Mouse (Mus musculus) kidney, embryonic 15.5 days (tissue): ENCODE data around the gene Cdk15. TPM values are rescaled to one million over a fixed set of nuclear protein-coding genes. Genes with fewer than 3 reads are reported as not detected.

Experiments
- ATAC-seq: fragments of 200-750 bp; cut with Nextera tagmentation; replicated peaks from 2 replicates; pipeline ENCODE4 v1.8.0; 2017; ENCODE audit warnings: moderate TSS enrichment; ENCODE audit not compliant: low FRiP score
- H3K27ac ChIP-seq: fragments of 300-500 bp; sonication (generic); 2 replicates; pipeline ENCODE4 v1.5.1; 2015; ENCODE audit warnings: mild to moderate bottlenecking, inconsistent platforms
- H3K27me3 ChIP-seq: fragments of 300-500 bp; sonication (generic); 2 replicates; pipeline ENCODE4 v1.6.1; 2015; ENCODE audit warnings: inconsistent platforms
- H3K36me3 ChIP-seq: fragments of 300-500 bp; sonication (generic); 2 replicates; pipeline ENCODE4 v1.6.1; 2015; ENCODE audit warnings: inconsistent platforms
- H3K4me1 ChIP-seq: fragments of 300-500 bp; sonication (generic); 2 replicates; pipeline ENCODE4 v1.6.1; 2015; ENCODE audit warnings: inconsistent platforms
- H3K4me2 ChIP-seq: fragments of 300-500 bp; sonication (generic); 2 replicates; pipeline ENCODE4 v1.6.1; 2015; ENCODE audit warnings: moderate library complexity, mild to moderate bottlenecking, inconsistent platforms
- H3K4me3 ChIP-seq: fragments of 300-500 bp; sonication (generic); replicated peaks from 2 replicates; pipeline ENCODE4 v1.5.1; 2015; ENCODE audit warnings: mild to moderate bottlenecking, inconsistent platforms
- H3K9ac ChIP-seq: fragments of 300-500 bp; sonication (generic); 2 replicates; pipeline ENCODE4 v1.6.1; 2015; ENCODE audit warnings: mild to moderate bottlenecking, inconsistent platforms
- H3K9me3 ChIP-seq: fragments of 300-500 bp; sonication (generic); replicated peaks from 2 replicates; pipeline ENCODE4 v1.6.1; 2016; ENCODE audit warnings: inconsistent platforms
- WGBS: fragments of 180-500 bp; shearing (Covaris S2); methylation state at CpG from one replicate; pipeline ENCODE4 v1.1.7; 2015; ENCODE audit warnings: mixed read lengths; 5-methylcytosine and 5-hydroxymethylcytosine counted together
- polyA plus RNA-seq: library from polyadenylated mRNA; unstranded; fragments of >200 nt; fragmentation: Nextera tagmentation; extraction: Ambion mirVana; gene quantifications from 2 replicates; pipeline ENCODE4 v1.2.1, GENCODE M21; 2015

Cdk15 gene
- polyA plus RNA-seq, 1 experiment from 2014 or later = 0.74 TPM

- ATAC-seq = peak; percentile 55
- H3K4me3 ChIP-seq = peak overlapping the region; percentile 90
- WGBS = under 1% methylated on average over 19 of the region's 19 CpGs
- peaks cover 9% of the 10 kb centered on the region for H3K4me1 ChIP-seq
- peak overlapping the region; percentile 70 for H3K27ac ChIP-seq
- peak overlapping the region; percentile 53 for H3K9ac ChIP-seq
- no peaks in the 10 kb centered on the region for H3K9me3 ChIP-seq
- H3K36me3 ChIP-seq = no peaks in the 10 kb centered on the region
- peak overlapping the region; percentile 89 for H3K4me2 ChIP-seq
- H3K27me3 ChIP-seq = no peaks in the 10 kb centered on the region
These were observed 19.0 kb upstream of the Cdk15 start for GRCm38 (mm10) chr1:59237614-59238211.

- Histone ChIP-seq H3K27ac (no peak overlapping the region), H3K4me1 (0 out of 2 replicates have a peak, but pooled peaks cover 3% of the 10 kb centered on the region), H3K27me3 (no peaks in the 10 kb centered on the region), H3K4me2 (no peak overlapping the region), H3K36me3 (no peaks in the 10 kb centered on the region), H3K9me3 (no peaks in the 10 kb centered on the region), H3K4me3 (no peak overlapping the region), H3K9ac (no peak overlapping the region)
- WGBS = 64% methylated on average over 2 of the region's 2 CpGs
- no peak for ATAC-seq
These were observed 12.9 kb upstream of the Cdk15 start for GRCm38 (mm10) chr1:59243770-59244169.

GRCm38 (mm10) chr1:59247602-59248001 is 9.1 kb upstream of the Cdk15 start:
- no peak overlapping the region for H3K27ac ChIP-seq
- peak overlapping the region; percentile 22; the same call in 1 of the 2 replicates for H3K4me2 ChIP-seq
- 3% methylated on average over 9 of the region's 9 CpGs for WGBS
- H3K36me3 ChIP-seq = no peaks in the 10 kb centered on the region
- H3K27me3 ChIP-seq = no peaks in the 10 kb centered on the region
- no peaks in the 10 kb centered on the region for H3K9me3 ChIP-seq
- ATAC-seq = peak; percentile 56; the same call in 1 of the 2 replicates
- no peak overlapping the region for H3K9ac ChIP-seq
- no peak overlapping the region for H3K4me3 ChIP-seq
- 0 out of 2 replicates have a peak, but pooled peaks cover 5% of the 10 kb centered on the region for H3K4me1 ChIP-seq

GRCm38 (mm10) chr1:59252762-59253161 is 3.9 kb upstream of the Cdk15 start:
- no peak for ATAC-seq
- Histone ChIP-seq H3K4me2 (peak overlapping the region; percentile 60), H3K27me3 (no peaks in the 10 kb centered on the region), H3K9ac (no peak overlapping the region), H3K36me3 (no peaks in the 10 kb centered on the region), H3K27ac (no peak overlapping the region), H3K9me3 (no peaks in the 10 kb centered on the region), H3K4me3 (peak overlapping the region; percentile 30), H3K4me1 (peaks cover 26% of the 10 kb centered on the region)
- WGBS = 13% methylated on average over 7 of the region's 7 CpGs

- no peak overlapping the region for H3K9ac ChIP-seq
- peaks cover 27% of the 10 kb centered on the region for H3K4me1 ChIP-seq
- H3K9me3 ChIP-seq = no peaks in the 10 kb centered on the region
- H3K27ac ChIP-seq = no peak overlapping the region
- no peak; the same call in 1 of the 2 replicates for ATAC-seq
- peak overlapping the region; percentile 30 for H3K4me3 ChIP-seq
- H3K4me2 ChIP-seq = peak overlapping the region; percentile 60
- no peaks in the 10 kb centered on the region for H3K36me3 ChIP-seq
- 4% methylated on average over 18 of the region's 18 CpGs for WGBS
- H3K27me3 ChIP-seq = no peaks in the 10 kb centered on the region
These were observed 3.3 kb upstream of the Cdk15 start for GRCm38 (mm10) chr1:59253301-59253909.

GRCm38 (mm10) chr1:59257736-59258135 is 1.0 kb downstream of the Cdk15 start:
- Histone ChIP-seq H3K27me3 (no peaks in the 10 kb centered on the region), H3K9me3 (no peaks in the 10 kb centered on the region), H3K4me2 (no peak overlapping the region), H3K4me1 (peaks cover 26% of the 10 kb centered on the region), H3K4me3 (no peak overlapping the region), H3K36me3 (no peaks in the 10 kb centered on the region), H3K9ac (no peak overlapping the region), H3K27ac (no peak overlapping the region)
- WGBS = 17% methylated on average over 3 of the region's 3 CpGs
- ATAC-seq = no peak

GRCm38 (mm10) chr1:59268931-59269330 is 12.2 kb downstream of the Cdk15 start:
- H3K9ac ChIP-seq = no peak overlapping the region
- 65% methylated on average over 8 of the region's 8 CpGs for WGBS
- no peak overlapping the region for H3K4me2 ChIP-seq
- no peaks in the 10 kb centered on the region for H3K27me3 ChIP-seq
- no peak for ATAC-seq
- H3K9me3 ChIP-seq = no peaks in the 10 kb centered on the region
- peaks cover 13% of the 10 kb centered on the region; the same call in 1 of the 2 replicates for H3K4me1 ChIP-seq
- no peak overlapping the region for H3K4me3 ChIP-seq
- no peaks in the 10 kb centered on the region for H3K36me3 ChIP-seq
- H3K27ac ChIP-seq = no peak overlapping the region

GRCm38 (mm10) chr1:59269466-59269865 is 12.8 kb downstream of the Cdk15 start:
- WGBS = 86% methylated on average over 6 of the region's 6 CpGs
- Histone ChIP-seq H3K36me3 (no peaks in the 10 kb centered on the region), H3K27me3 (no peaks in the 10 kb centered on the region), H3K4me1 (peaks cover 13% of the 10 kb centered on the region; the same call in 1 of the 2 replicates), H3K4me2 (no peak overlapping the region), H3K9ac (no peak overlapping the region), H3K27ac (no peak overlapping the region), H3K9me3 (no peaks in the 10 kb centered on the region), H3K4me3 (no peak overlapping the region)
- ATAC-seq = no peak

GRCm38 (mm10) chr1:59269951-59270689 is 13.4 kb downstream of the Cdk15 start:
- Histone ChIP-seq H3K9me3 (no peaks in the 10 kb centered on the region), H3K4me2 (peak overlapping the region; percentile 12; the same call in 1 of the 2 replicates), H3K27ac (peak overlapping the region; percentile 51), H3K9ac (no peak overlapping the region), H3K36me3 (no peaks in the 10 kb centered on the region), H3K27me3 (no peaks in the 10 kb centered on the region), H3K4me1 (peaks cover 13% of the 10 kb centered on the region; the same call in 1 of the 2 replicates), H3K4me3 (no peak overlapping the region)
- 43% methylated on average over 20 of the region's 20 CpGs for WGBS
- no peak for ATAC-seq

- Histone ChIP-seq H3K9me3 (no peaks in the 10 kb centered on the region), H3K27ac (no peak overlapping the region), H3K4me2 (no peak overlapping the region), H3K36me3 (no peaks in the 10 kb centered on the region), H3K4me3 (no peak overlapping the region), H3K9ac (no peak overlapping the region), H3K27me3 (no peaks in the 10 kb centered on the region), H3K4me1 (peaks cover 13% of the 10 kb centered on the region; the same call in 1 of the 2 replicates)
- 59% methylated on average over 3 of the region's 3 CpGs for WGBS
- no peak for ATAC-seq
These were observed 15.5 kb downstream of the Cdk15 start for GRCm38 (mm10) chr1:59272189-59272588.

- Histone ChIP-seq H3K9ac (no peak overlapping the region), H3K4me3 (no peak overlapping the region), H3K27me3 (no peaks in the 10 kb centered on the region), H3K4me1 (no peaks in the 10 kb centered on the region), H3K36me3 (no peaks in the 10 kb centered on the region), H3K27ac (no peak overlapping the region), H3K4me2 (no peak overlapping the region), H3K9me3 (no peaks in the 10 kb centered on the region)
- WGBS = 86% methylated on average over 5 of the region's 5 CpGs
- no peak for ATAC-seq
These were observed 29.2 kb downstream of the Cdk15 start for GRCm38 (mm10) chr1:59285880-59286279.

GRCm38 (mm10) chr1:59286316-59286850 is 29.7 kb downstream of the Cdk15 start:
- WGBS = 77% methylated on average over 13 of the region's 13 CpGs
- no peak for ATAC-seq
- Histone ChIP-seq H3K27me3 (no peaks in the 10 kb centered on the region), H3K4me1 (no peaks in the 10 kb centered on the region), H3K4me2 (no peak overlapping the region), H3K9me3 (no peaks in the 10 kb centered on the region), H3K4me3 (no peak overlapping the region), H3K9ac (no peak overlapping the region), H3K27ac (no peak overlapping the region), H3K36me3 (no peaks in the 10 kb centered on the region)
